Mouse (Mus musculus): ENCODE results near the gene Usp19. TPM values are rescaled to one million over a fixed set of nuclear protein-coding genes. Genes with fewer than 3 reads are reported as not detected.

Usp19 gene
- polyA plus RNA-seq, 1 experiment from 2014 or later, result 55.9 TPM

GRCm38 (mm10) chr9:108469845-108470244, 20.6 kb upstream of the Usp19 start:
- no peaks in the 10 kb centered on the region for H3K27me3 ChIP-seq (replicated peaks)
- no peaks in the 10 kb centered on the region for H3K9me3 ChIP-seq
- H3K4me1 ChIP-seq, result no peaks in the 10 kb centered on the region
- 60% methylated on average over 4 of the region's 4 CpGs for WGBS
- H3K36me3 ChIP-seq, result peaks cover 31% of the 10 kb centered on the region
- H3K9ac ChIP-seq, result no peak overlapping the region
- no peak for ATAC-seq (ENCODE audit: extremely low read depth, insufficient number of reproducible peaks, low FRiP score, low TSS enrichment)
- no peak overlapping the region for H3K27ac ChIP-seq (replicated peaks)
- H3K4me3 ChIP-seq, result no peak overlapping the region
- no peak overlapping the region for H3K4me2 ChIP-seq

- Histone ChIP-seq H3K27ac (replicated peaks) (no peak overlapping the region), H3K9me3 (no peaks in the 10 kb centered on the region), H3K4me2 (no peak overlapping the region), H3K9ac (no peak overlapping the region), H3K4me1 (peaks cover 9% of the 10 kb centered on the region), H3K27me3 (replicated peaks) (no peaks in the 10 kb centered on the region), H3K36me3 (no peaks in the 10 kb centered on the region), H3K4me3 (no peak overlapping the region)
- no peak for ATAC-seq (ENCODE audit: extremely low read depth, insufficient number of reproducible peaks, low FRiP score, low TSS enrichment)
- 80% methylated on average over 1 of the region's 1 CpGs for WGBS
These were observed 15.9 kb upstream of the Usp19 start for GRCm38 (mm10) chr9:108474528-108474927.

- Histone ChIP-seq H3K36me3 (peaks cover 30% of the 10 kb centered on the region), H3K4me2 (peak overlapping the region; percentile 97), H3K4me1 (peaks cover 35% of the 10 kb centered on the region), H3K9me3 (no peaks in the 10 kb centered on the region), H3K27me3 (replicated peaks) (no peaks in the 10 kb centered on the region), H3K4me3 (peak overlapping the region; percentile 64), H3K9ac (peak overlapping the region; percentile 83), H3K27ac (replicated peaks) (peak overlapping the region; percentile 92)
- 0 out of 2 replicates have a peak, but pooled peaks have one; percentile 49 for ATAC-seq (ENCODE audit: extremely low read depth, insufficient number of reproducible peaks, low FRiP score, low TSS enrichment)
- under 1% methylated on average over 20 of the region's 20 CpGs for WGBS
These were observed 11.7 kb upstream of the Usp19 start for GRCm38 (mm10) chr9:108478638-108479156.

GRCm38 (mm10) chr9:108479241-108479640, 11.2 kb upstream of the Usp19 start:
- H3K27me3 ChIP-seq (replicated peaks), result no peaks in the 10 kb centered on the region
- H3K4me3 ChIP-seq, result peak overlapping the region; percentile 73
- 37% methylated on average over 11 of the region's 11 CpGs for WGBS
- H3K27ac ChIP-seq (replicated peaks), result peak overlapping the region; percentile 92
- no peak for ATAC-seq (ENCODE audit: extremely low read depth, insufficient number of reproducible peaks, low FRiP score, low TSS enrichment)
- no peaks in the 10 kb centered on the region for H3K9me3 ChIP-seq
- peaks cover 35% of the 10 kb centered on the region for H3K4me1 ChIP-seq
- peak overlapping the region; percentile 83 for H3K9ac ChIP-seq
- H3K4me2 ChIP-seq, result peak overlapping the region; percentile 97
- peaks cover 35% of the 10 kb centered on the region for H3K36me3 ChIP-seq

GRCm38 (mm10) chr9:108479721-108480351, 10.6 kb upstream of the Usp19 start, which contains the start of gene Lamb2:
TSS of gene Lamb2 (plus strand) at chr9:108479736.
- Histone ChIP-seq H3K9ac (peak within 1 kb of the TSS; percentile 92), H3K4me3 (peak within 1 kb of the TSS; percentile 73), H3K27ac (replicated peaks) (peak within 1 kb of the TSS; percentile 92), H3K27me3 (replicated peaks) (no peaks in the 10 kb centered on the region), H3K4me1 (peaks cover 35% of the 10 kb centered on the region), H3K9me3 (no peaks in the 10 kb centered on the region), H3K4me2 (peak within 1 kb of the TSS; percentile 97), H3K36me3 (peaks cover 41% of the 10 kb centered on the region)
- 7% methylated on average over 10 of the region's 10 CpGs for WGBS
- peak; percentile 39; the same call in 1 of the 2 replicates for ATAC-seq (ENCODE audit: extremely low read depth, insufficient number of reproducible peaks, low FRiP score, low TSS enrichment)

- Histone ChIP-seq H3K4me3 (peak overlapping the region; percentile 73), H3K27me3 (replicated peaks) (no peaks in the 10 kb centered on the region), H3K27ac (replicated peaks) (peak overlapping the region; percentile 73), H3K9me3 (no peaks in the 10 kb centered on the region), H3K4me2 (peak overlapping the region; percentile 97), H3K9ac (peak overlapping the region; percentile 92), H3K36me3 (peaks cover 52% of the 10 kb centered on the region), H3K4me1 (peaks cover 35% of the 10 kb centered on the region)
- 82% methylated on average over 28 of the region's 28 CpGs for WGBS
- no peak for ATAC-seq (ENCODE audit: extremely low read depth, insufficient number of reproducible peaks, low FRiP score, low TSS enrichment)
These were observed 9.4 kb upstream of the Usp19 start for GRCm38 (mm10) chr9:108480813-108481519.

GRCm38 (mm10) chr9:108481520-108482210, 8.7 kb upstream of the Usp19 start:
- Histone ChIP-seq H3K9ac (peak overlapping the region; percentile 92), H3K36me3 (peaks cover 59% of the 10 kb centered on the region), H3K4me2 (peak overlapping the region; percentile 97), H3K9me3 (no peaks in the 10 kb centered on the region), H3K4me3 (peak overlapping the region; percentile 73; the same call in 1 of the 2 replicates), H3K27me3 (replicated peaks) (no peaks in the 10 kb centered on the region), H3K27ac (replicated peaks) (peak overlapping the region; percentile 73), H3K4me1 (peaks cover 35% of the 10 kb centered on the region)
- WGBS, result 77% methylated on average over 19 of the region's 19 CpGs
- ATAC-seq (ENCODE audit: extremely low read depth, insufficient number of reproducible peaks, low FRiP score, low TSS enrichment), result no peak

- H3K4me1 ChIP-seq, result peaks cover 33% of the 10 kb centered on the region
- peaks cover 75% of the 10 kb centered on the region for H3K36me3 ChIP-seq
- H3K9ac ChIP-seq, result no peak overlapping the region
- no peaks in the 10 kb centered on the region for H3K9me3 ChIP-seq
- WGBS, result 90% methylated on average over 18 of the region's 18 CpGs
- no peak overlapping the region for H3K4me2 ChIP-seq
- no peak overlapping the region for H3K4me3 ChIP-seq
- no peaks in the 10 kb centered on the region for H3K27me3 ChIP-seq (replicated peaks)
- no peak overlapping the region for H3K27ac ChIP-seq (replicated peaks)
- no peak for ATAC-seq (ENCODE audit: extremely low read depth, insufficient number of reproducible peaks, low FRiP score, low TSS enrichment)
These were observed 7.2 kb upstream of the Usp19 start for GRCm38 (mm10) chr9:108483051-108483790.

GRCm38 (mm10) chr9:108484021-108484420, 6.4 kb upstream of the Usp19 start:
- Histone ChIP-seq H3K4me1 (peaks cover 31% of the 10 kb centered on the region), H3K27me3 (replicated peaks) (no peaks in the 10 kb centered on the region), H3K27ac (replicated peaks) (no peak overlapping the region), H3K9me3 (no peaks in the 10 kb centered on the region), H3K4me2 (no peak overlapping the region), H3K9ac (no peak overlapping the region), H3K36me3 (peaks cover 83% of the 10 kb centered on the region), H3K4me3 (no peak overlapping the region)
- WGBS, result 89% methylated on average over 15 of the region's 15 CpGs
- no peak for ATAC-seq (ENCODE audit: extremely low read depth, insufficient number of reproducible peaks, low FRiP score, low TSS enrichment)

GRCm38 (mm10) chr9:108485301-108485875, 5.0 kb upstream of the Usp19 start:
- H3K9ac ChIP-seq, result no peak overlapping the region
- H3K4me3 ChIP-seq, result no peak overlapping the region
- no peaks in the 10 kb centered on the region for H3K27me3 ChIP-seq (replicated peaks)
- WGBS, result 89% methylated on average over 19 of the region's 19 CpGs
- no peak overlapping the region for H3K27ac ChIP-seq (replicated peaks)
- peaks cover 95% of the 10 kb centered on the region for H3K36me3 ChIP-seq
- ATAC-seq (ENCODE audit: extremely low read depth, insufficient number of reproducible peaks, low FRiP score, low TSS enrichment), result no peak
- H3K4me2 ChIP-seq, result no peak overlapping the region
- H3K9me3 ChIP-seq, result no peaks in the 10 kb centered on the region
- peaks cover 26% of the 10 kb centered on the region for H3K4me1 ChIP-seq
